Mouse (Mus musculus) olfactory bulb, adult 2 months (tissue): ENCODE measurements at regions not wholly inside any gene's neighbourhood (a gene's known extent, or its start where the extent isn't known, plus 50 kb on each side); places are given as distances from the start of the nearest gene placed in this dataset.

Experiments
- CTCF ChIP-seq: fragments of 200-500 bp; IDR thresholded peaks from 2 replicates; pipeline ENCODE4 v1.5.1; 2012; ENCODE audit warnings: low read depth, mild to moderate bottlenecking, low read length, moderate library complexity; ENCODE audit not compliant: insufficient read depth
- POLR2A ChIP-seq: fragments of 200-500 bp; IDR thresholded peaks from 2 replicates; pipeline ENCODE4 v1.6.1; 2012; ENCODE audit warnings: mild to moderate bottlenecking, low read depth, low read length, moderate library complexity; ENCODE audit not compliant: insufficient read depth

DNA sequence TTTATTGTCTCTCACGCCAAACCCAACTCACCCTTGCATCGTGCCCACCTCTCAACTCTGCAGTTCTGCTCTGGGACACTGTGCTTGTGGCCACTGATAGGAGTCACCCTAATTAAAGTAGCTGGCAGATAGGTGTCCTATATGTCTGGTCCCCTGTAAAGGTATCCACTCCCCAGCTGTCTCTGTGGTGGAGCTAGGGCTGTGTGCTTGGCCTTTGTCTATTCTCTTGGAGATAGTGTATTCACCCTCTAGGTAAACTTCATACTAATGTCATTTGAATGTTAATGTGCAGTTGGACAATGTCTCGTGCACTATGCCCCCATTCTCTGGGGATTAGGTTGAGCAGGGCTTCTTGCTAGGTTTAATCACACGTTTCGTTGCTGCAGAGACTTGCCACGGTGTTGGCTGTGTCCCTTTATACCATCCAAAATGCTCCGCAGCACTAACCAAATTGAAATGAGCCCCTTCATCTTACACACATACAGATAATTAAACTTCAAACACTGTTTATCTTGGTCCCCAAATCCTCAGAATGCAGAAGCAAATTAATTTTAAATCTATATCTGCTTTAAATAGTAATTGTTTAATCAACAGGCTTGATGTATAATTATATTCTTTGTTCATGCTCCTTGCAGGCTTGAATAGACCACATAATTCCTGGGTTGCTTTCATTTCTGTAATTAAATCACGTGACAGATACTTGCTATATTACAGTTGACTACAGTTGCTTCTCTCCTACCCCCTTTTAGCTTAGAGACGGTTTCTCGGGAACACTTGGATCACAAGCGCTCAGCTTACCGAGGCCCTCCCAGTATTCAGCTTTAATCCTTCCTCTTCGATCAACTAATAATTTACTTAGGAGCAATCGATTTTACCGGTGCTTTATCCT lies 453.0 kb upstream of the Slc30a5 start:
- TF ChIP-seq POLR2A (no peak), CTCF (no peak)
